Mouse (Mus musculus): ENCODE data around the gene Ccdc188. TPM values are rescaled to one million over a fixed set of nuclear protein-coding genes. Genes with fewer than 3 reads are reported as not detected.

Gene Ccdc188
- polyA plus RNA-seq, 1 experiment: not detected

GRCm38 (mm10) chr16:18252736-18253135 lies 35.1 kb downstream of the Ccdc188 start:
- peaks cover 84% of the 10 kb centered on the region for H3K36me3 ChIP-seq (ENCODE audit: control insufficient read depth)
- TF ChIP-seq GATA1 (IDR thresholded peaks at IDR 0.05; ENCODE audit: low read length) (no peak), TAL1 (IDR thresholded peaks at IDR 0.05; ENCODE audit: low read length) (no peak)
- no peak overlapping the region for H3K4me3 ChIP-seq (replicated peaks)
- H3K27me3 ChIP-seq (ENCODE audit: control insufficient read depth): no peaks in the 10 kb centered on the region
- H3K9me3 ChIP-seq (ENCODE audit: control insufficient read depth, low read length): no peaks in the 10 kb centered on the region
- H3K4me1 ChIP-seq (ENCODE audit: control insufficient read depth): peaks cover 50% of the 10 kb centered on the region

DNA sequence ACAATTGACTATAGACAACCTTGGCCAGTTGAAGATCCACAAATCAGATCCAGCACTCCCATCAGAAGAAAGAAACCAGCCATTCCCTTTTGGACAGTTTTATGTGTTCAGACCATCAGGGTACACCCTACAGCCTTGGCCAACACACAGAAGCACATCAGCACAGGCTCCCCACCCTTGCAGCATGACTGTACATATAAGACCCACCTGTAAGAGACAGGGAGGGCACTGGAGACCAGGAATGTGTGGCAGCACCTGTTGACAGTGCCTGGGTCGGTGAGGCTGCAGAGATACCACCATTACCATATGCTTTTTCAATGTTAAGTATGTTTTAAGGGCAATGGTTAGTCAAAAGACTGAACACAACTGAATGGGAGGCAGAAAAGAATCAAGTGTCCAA lies 36.2 kb downstream of the Ccdc188 start:
- TF ChIP-seq GATA1 (IDR thresholded peaks at IDR 0.05; ENCODE audit: low read length): no peak
- TF ChIP-seq TAL1 (IDR thresholded peaks at IDR 0.05; ENCODE audit: low read length): no peak
- Histone ChIP-seq H3K36me3 (ENCODE audit: control insufficient read depth) (peaks cover 95% of the 10 kb centered on the region), H3K9me3 (ENCODE audit: control insufficient read depth, low read length) (no peaks in the 10 kb centered on the region), H3K4me1 (ENCODE audit: control insufficient read depth) (peaks cover 45% of the 10 kb centered on the region), H3K4me3 (replicated peaks) (no peak overlapping the region), H3K27me3 (ENCODE audit: control insufficient read depth) (no peaks in the 10 kb centered on the region)

DNA sequence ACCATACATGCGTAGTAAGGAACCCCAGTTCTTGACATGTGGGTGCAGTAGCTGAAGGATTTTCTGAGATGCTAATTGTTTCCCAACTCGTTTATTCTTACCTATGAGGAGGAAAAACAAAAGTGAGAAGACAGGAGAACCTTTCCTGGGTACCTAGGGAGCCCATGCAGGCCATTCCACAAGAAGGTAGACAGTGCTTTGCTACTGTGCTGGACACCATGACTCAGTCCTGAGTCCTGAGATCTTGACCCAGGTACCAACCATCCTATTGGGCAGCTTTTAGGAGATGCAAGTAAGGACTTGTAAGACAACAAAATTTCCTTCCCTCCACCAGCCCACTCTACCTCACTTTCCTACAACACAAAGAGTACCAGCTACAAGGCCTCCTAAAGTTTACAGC lies 40.5 kb downstream of the Ccdc188 start, which contains the start of gene Gm49776:
Gm49776 (minus strand) TSS at position 101 of the 400 bp plus-strand sequence.
- Histone ChIP-seq H3K27me3 (ENCODE audit: control insufficient read depth) (no peaks in the 10 kb centered on the region), H3K36me3 (ENCODE audit: control insufficient read depth) (peaks cover 98% of the 10 kb centered on the region), H3K4me3 (replicated peaks) (no peak within 1 kb of the TSS), H3K4me1 (ENCODE audit: control insufficient read depth) (peaks cover 8% of the 10 kb centered on the region), H3K9me3 (ENCODE audit: control insufficient read depth, low read length) (no peaks in the 10 kb centered on the region)
- TF ChIP-seq TAL1 (IDR thresholded peaks at IDR 0.05; ENCODE audit: low read length) (no peak), GATA1 (IDR thresholded peaks at IDR 0.05; ENCODE audit: low read length) (no peak)

DNA sequence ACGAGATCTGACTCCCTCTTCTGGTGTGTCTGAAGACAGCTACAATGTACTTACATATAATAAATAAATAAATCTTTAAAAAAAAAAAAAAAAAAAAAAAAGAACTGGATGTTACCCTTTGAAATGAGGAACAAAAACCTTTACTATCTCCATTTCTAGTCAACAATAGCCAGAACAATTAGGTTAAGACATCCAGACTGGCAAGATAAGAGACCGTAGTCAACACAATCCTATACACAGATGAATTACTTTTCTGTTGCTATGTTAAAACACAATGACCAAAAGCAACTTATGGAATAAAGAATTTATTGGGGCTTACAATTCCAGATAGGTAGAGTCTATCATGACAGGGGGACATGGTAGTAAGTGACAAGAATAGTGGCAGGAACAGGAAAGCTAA lies 47.3 kb downstream of the Ccdc188 start:
- TF ChIP-seq TAL1 (IDR thresholded peaks at IDR 0.05; ENCODE audit: low read length) (no peak), GATA1 (IDR thresholded peaks at IDR 0.05; ENCODE audit: low read length) (no peak)
- peaks cover 96% of the 10 kb centered on the region for H3K36me3 ChIP-seq (ENCODE audit: control insufficient read depth)
- H3K4me1 ChIP-seq (ENCODE audit: control insufficient read depth): no peaks in the 10 kb centered on the region
- no peaks in the 10 kb centered on the region for H3K9me3 ChIP-seq (ENCODE audit: control insufficient read depth, low read length)
- no peak overlapping the region for H3K4me3 ChIP-seq (replicated peaks)
- H3K27me3 ChIP-seq (ENCODE audit: control insufficient read depth): no peaks in the 10 kb centered on the region

DNA sequence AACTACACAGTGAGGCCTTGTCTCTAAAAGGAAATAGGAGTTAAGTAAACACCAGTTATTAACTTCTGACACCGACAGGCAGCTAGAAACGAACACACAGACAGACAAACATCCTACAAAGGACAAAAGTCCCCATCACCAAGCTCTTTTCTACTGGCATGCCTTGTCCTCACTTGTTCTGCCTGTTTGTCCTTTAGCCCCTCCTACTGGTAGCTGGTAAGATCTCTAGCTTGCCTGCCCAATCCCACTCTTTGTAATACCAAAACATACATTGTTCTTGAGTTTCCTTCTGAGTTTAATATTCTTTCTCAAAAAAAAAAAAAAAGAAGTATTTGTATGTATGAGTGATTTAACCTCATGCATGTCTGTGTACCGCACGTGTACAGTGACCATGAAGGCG lies 50.5 kb downstream of the Ccdc188 start:
- Histone ChIP-seq H3K4me3 (replicated peaks) (no peak overlapping the region), H3K27me3 (ENCODE audit: control insufficient read depth) (no peaks in the 10 kb centered on the region), H3K9me3 (ENCODE audit: control insufficient read depth, low read length) (no peaks in the 10 kb centered on the region), H3K36me3 (ENCODE audit: control insufficient read depth) (peaks cover 98% of the 10 kb centered on the region), H3K4me1 (ENCODE audit: control insufficient read depth) (no peaks in the 10 kb centered on the region)
- TF ChIP-seq TAL1 (IDR thresholded peaks at IDR 0.05; ENCODE audit: low read length) (no peak), GATA1 (IDR thresholded peaks at IDR 0.05; ENCODE audit: low read length) (no peak)

Other genes starting within 250 kb of the Ccdc188 start
- gene Vpreb2, start 237.5 kb upstream of the Ccdc188 start, polyA plus RNA-seq (2012): not detected in 2 replicates
- gene Dgcr6, start 165.0 kb upstream of the Ccdc188 start, polyA plus RNA-seq (2012): 0.66 and 1.0 TPM in 2 replicates
- gene Prodh, start 127.7 kb upstream of the Ccdc188 start, polyA plus RNA-seq (2012): 0.06 and 0.20 TPM in 2 replicates
- gene Rtn4r, start 90.2 kb upstream of the Ccdc188 start, polyA plus RNA-seq (2012): 0.02 TPM in 1 of 2 replicates, not detected in the other
- gene Zdhhc8, start 17.3 kb downstream of the Ccdc188 start, polyA plus RNA-seq (2012): 0.20 and 0.31 TPM in 2 replicates
- 3.7 and 3.8 TPM in 2 replicates for gene Trmt2a, start 30.8 kb downstream of the Ccdc188 start, polyA plus RNA-seq (2012)
- gene Ranbp1, start 30.9 kb downstream of the Ccdc188 start, polyA plus RNA-seq (2012): 72.2 and 86.6 TPM in 2 replicates
- not detected in 2 replicates for gene Gm49776, start 40.4 kb downstream of the Ccdc188 start, polyA plus RNA-seq (2012)
- gene Dgcr8, start 71.4 kb downstream of the Ccdc188 start, polyA plus RNA-seq (2012): 0.64 and 0.95 TPM in 2 replicates
- gene Tango2, start 130.2 kb downstream of the Ccdc188 start, polyA plus RNA-seq (2012): 5.6 and 7.4 TPM in 2 replicates
- 0.84 and 1.3 TPM in 2 replicates for gene Arvcf, start 130.3 kb downstream of the Ccdc188 start, polyA plus RNA-seq (2012)
- gene Txnrd2, start 208.5 kb downstream of the Ccdc188 start, polyA plus RNA-seq (2012): 16.0 and 18.6 TPM in 2 replicates
- 7.4 and 19.9 TPM in 2 replicates for gene Comt, start 209.0 kb downstream of the Ccdc188 start, polyA plus RNA-seq (2012)

All from erythroblast, embryonic 14.5 days (primary cell).